Mouse (Mus musculus): ENCODE results near the gene Gm42906. TPM values are rescaled to one million over a fixed set of nuclear protein-coding genes. Genes with fewer than 3 reads are reported as not detected.

Gene Gm42906
- polyA plus RNA-seq, 1 experiment, result not detected

DNA sequence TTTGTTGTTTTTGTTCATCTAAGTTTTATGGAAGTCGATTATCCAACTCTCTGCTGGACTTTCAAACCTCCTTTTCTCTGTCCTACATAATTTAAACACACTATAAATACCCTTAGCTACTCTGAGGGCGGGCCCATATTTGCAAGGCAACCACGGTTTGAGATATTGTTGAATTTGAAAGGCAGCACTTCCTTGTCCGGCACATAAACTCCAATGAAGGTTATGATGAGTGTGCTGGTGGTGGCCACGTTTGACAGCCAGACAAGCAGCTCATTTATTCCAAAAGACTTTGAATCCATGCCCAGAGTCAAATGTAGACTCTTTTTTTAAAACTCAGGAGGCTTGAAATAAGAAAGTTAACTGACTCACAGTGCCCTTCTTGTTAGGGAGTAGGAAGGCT is 33.3 kb downstream of the Gm42906 start:
- TF ChIP-seq CTCF (conservative IDR thresholded peaks at IDR 0.05; ENCODE audit: insufficient read depth, insufficient read length, low read depth, low read length) (no peak), POLR2A (IDR thresholded peaks at IDR 0.05; ENCODE audit: low read depth, low read length) (no peak)
- 50% methylated on average over 5 of the region's 5 CpGs for whole genome bisulfite sequencing
- Histone ChIP-seq H3K36me3 (ENCODE audit: control insufficient read depth, insufficient read depth, low read length) (no peaks in the 10 kb centered on the region), H3K27ac (ENCODE audit: insufficient read depth, low read depth, low read length) (no peak overlapping the region), H3K4me1 (ENCODE audit: control insufficient read depth, insufficient read depth, low read length) (no peaks in the 10 kb centered on the region), H3K4me3 (ENCODE audit: insufficient read depth, low read depth, low read length) (no peak overlapping the region), H3K27me3 (replicated peaks; ENCODE audit: control insufficient read depth, insufficient read depth, low read length) (no peaks in the 10 kb centered on the region)
- DNase-seq, result no peak

GRCm38 (mm10) chr5:151393821-151394662 is 33.9 kb downstream of the Gm42906 start:
- Histone ChIP-seq H3K4me3 (ENCODE audit: insufficient read depth, low read depth, low read length) (no peak overlapping the region), H3K4me1 (ENCODE audit: control insufficient read depth, insufficient read depth, low read length) (no peaks in the 10 kb centered on the region), H3K36me3 (ENCODE audit: control insufficient read depth, insufficient read depth, low read length) (no peaks in the 10 kb centered on the region), H3K27me3 (replicated peaks; ENCODE audit: control insufficient read depth, insufficient read depth, low read length) (no peaks in the 10 kb centered on the region), H3K27ac (ENCODE audit: insufficient read depth, low read depth, low read length) (no peak overlapping the region)
- no peak for TF ChIP-seq CTCF (conservative IDR thresholded peaks at IDR 0.05; ENCODE audit: insufficient read depth, insufficient read length, low read depth, low read length)
- no peak for TF ChIP-seq POLR2A (IDR thresholded peaks at IDR 0.05; ENCODE audit: low read depth, low read length)
- no peak for DNase-seq
- WGBS, result 56% methylated on average over 7 of the region's 7 CpGs

DNA sequence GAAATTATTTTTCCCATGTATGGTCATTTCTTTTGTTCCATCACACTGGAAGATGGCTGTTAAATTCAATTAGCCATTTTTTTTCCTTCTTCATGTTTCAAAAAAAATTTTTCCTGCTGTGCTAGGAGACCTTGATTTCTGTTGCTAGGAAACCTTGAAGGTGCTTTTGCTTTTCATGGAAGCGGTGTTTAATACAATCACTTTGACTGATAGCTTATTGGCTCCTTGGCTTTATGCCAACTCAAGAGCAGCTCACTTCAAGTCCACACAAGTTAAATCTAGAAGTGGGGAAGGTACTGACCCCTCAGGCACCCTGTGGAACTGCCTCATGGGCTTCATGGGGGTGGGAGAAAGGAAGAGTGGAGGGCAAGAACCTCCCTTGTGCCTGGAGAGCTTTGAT is 38.1 kb downstream of the Gm42906 start:
- Histone ChIP-seq H3K4me1 (ENCODE audit: control insufficient read depth, insufficient read depth, low read length) (no peaks in the 10 kb centered on the region), H3K36me3 (ENCODE audit: control insufficient read depth, insufficient read depth, low read length) (no peaks in the 10 kb centered on the region), H3K27ac (ENCODE audit: insufficient read depth, low read depth, low read length) (no peak overlapping the region), H3K27me3 (replicated peaks; ENCODE audit: control insufficient read depth, insufficient read depth, low read length) (no peaks in the 10 kb centered on the region), H3K4me3 (ENCODE audit: insufficient read depth, low read depth, low read length) (no peak overlapping the region)
- no peak for TF ChIP-seq CTCF (conservative IDR thresholded peaks at IDR 0.05; ENCODE audit: insufficient read depth, insufficient read length, low read depth, low read length)
- no peak for TF ChIP-seq POLR2A (IDR thresholded peaks at IDR 0.05; ENCODE audit: low read depth, low read length)
- 73% methylated on average over 1 of the region's 1 CpGs for WGBS
- DNase-seq, result no peak

DNA sequence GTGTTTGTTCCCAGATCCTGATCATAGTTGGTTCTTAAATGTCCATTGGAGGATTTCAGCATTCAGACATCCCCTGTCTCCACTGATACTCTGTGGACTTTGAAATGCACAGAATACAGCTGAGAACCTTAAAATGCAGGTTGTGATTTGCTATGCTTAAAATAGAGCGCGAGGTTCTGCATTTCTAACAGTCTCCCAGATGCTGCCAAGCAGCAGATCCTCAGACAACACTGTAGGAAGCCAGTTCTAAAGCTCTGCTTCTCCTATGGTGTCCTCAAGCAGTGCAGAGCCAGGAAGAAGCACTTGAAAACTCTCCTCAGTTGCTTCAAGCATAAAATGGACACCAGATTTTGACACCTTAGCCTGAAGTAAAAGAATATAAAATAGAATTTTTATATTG is 48.1 kb downstream of the Gm42906 start:
- H3K4me3 ChIP-seq (ENCODE audit: insufficient read depth, low read depth, low read length), result no peak overlapping the region
- DNase-seq, result no peak
- 75% methylated on average over 2 of the region's 2 CpGs for WGBS

DNA sequence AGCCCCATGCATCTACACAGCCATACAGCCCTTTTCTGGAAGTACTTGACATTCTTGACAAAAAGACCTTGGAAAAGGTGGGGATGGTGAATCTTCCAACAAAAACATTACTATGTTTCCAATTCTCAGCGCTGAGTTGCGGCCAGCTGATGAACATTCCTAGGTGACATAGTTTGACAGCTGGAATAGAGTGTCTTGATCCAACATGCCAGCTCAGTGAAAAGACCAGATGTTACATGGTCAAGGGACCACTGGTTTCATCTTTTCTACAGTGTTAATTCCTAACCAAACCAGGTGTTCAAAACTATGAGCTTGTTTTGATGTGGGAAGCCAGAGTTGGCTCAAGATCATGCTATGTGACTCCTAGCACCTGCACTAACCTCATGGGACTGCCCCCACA is 48.8 kb downstream of the Gm42906 start:
- WGBS, result 81% methylated on average over 2 of the region's 2 CpGs
- Histone ChIP-seq H3K4me3 (ENCODE audit: insufficient read depth, low read depth, low read length) (no peak overlapping the region), H3K4me1 (ENCODE audit: control insufficient read depth, insufficient read depth, low read length) (no peaks in the 10 kb centered on the region), H3K27ac (ENCODE audit: insufficient read depth, low read depth, low read length) (no peak overlapping the region), H3K36me3 (ENCODE audit: control insufficient read depth, insufficient read depth, low read length) (no peaks in the 10 kb centered on the region), H3K27me3 (replicated peaks; ENCODE audit: control insufficient read depth, insufficient read depth, low read length) (no peaks in the 10 kb centered on the region)
- TF ChIP-seq POLR2A (IDR thresholded peaks at IDR 0.05; ENCODE audit: low read depth, low read length) (no peak), CTCF (conservative IDR thresholded peaks at IDR 0.05; ENCODE audit: insufficient read depth, insufficient read length, low read depth, low read length) (no peak)
- no peak for DNase-seq

More for the DNA sequence above, 48.1 kb downstream of the Gm42906 start:
- no peaks in the 10 kb centered on the region for H3K27me3 ChIP-seq (replicated peaks; ENCODE audit: control insufficient read depth, insufficient read depth, low read length)
- H3K27ac ChIP-seq (ENCODE audit: insufficient read depth, low read depth, low read length), result no peak overlapping the region
- H3K4me1 ChIP-seq (ENCODE audit: control insufficient read depth, insufficient read depth, low read length), result no peaks in the 10 kb centered on the region
- no peak for TF ChIP-seq CTCF (conservative IDR thresholded peaks at IDR 0.05; ENCODE audit: insufficient read depth, insufficient read length, low read depth, low read length)
- TF ChIP-seq POLR2A (IDR thresholded peaks at IDR 0.05; ENCODE audit: low read depth, low read length), result no peak
- H3K36me3 ChIP-seq (ENCODE audit: control insufficient read depth, insufficient read depth, low read length), result no peaks in the 10 kb centered on the region

GRCm38 (mm10) chr5:151376931-151377330 is 51.0 kb downstream of the Gm42906 start:
- TF ChIP-seq CTCF (conservative IDR thresholded peaks at IDR 0.05; ENCODE audit: insufficient read depth, insufficient read length, low read depth, low read length), result no peak
- Histone ChIP-seq H3K27ac (ENCODE audit: insufficient read depth, low read depth, low read length) (no peak overlapping the region), H3K27me3 (replicated peaks; ENCODE audit: control insufficient read depth, insufficient read depth, low read length) (no peaks in the 10 kb centered on the region), H3K36me3 (ENCODE audit: control insufficient read depth, insufficient read depth, low read length) (no peaks in the 10 kb centered on the region), H3K4me3 (ENCODE audit: insufficient read depth, low read depth, low read length) (no peak overlapping the region), H3K4me1 (ENCODE audit: control insufficient read depth, insufficient read depth, low read length) (no peaks in the 10 kb centered on the region)
- DNase-seq, result peak; percentile 10
- WGBS, result 57% methylated on average over 4 of the region's 4 CpGs

GRCm38 (mm10) chr5:151374825-151375224 is 53.1 kb downstream of the Gm42906 start:
- Histone ChIP-seq H3K4me3 (ENCODE audit: insufficient read depth, low read depth, low read length) (no peak overlapping the region), H3K27me3 (replicated peaks; ENCODE audit: control insufficient read depth, insufficient read depth, low read length) (no peaks in the 10 kb centered on the region), H3K4me1 (ENCODE audit: control insufficient read depth, insufficient read depth, low read length) (no peaks in the 10 kb centered on the region), H3K27ac (ENCODE audit: insufficient read depth, low read depth, low read length) (no peak overlapping the region), H3K36me3 (ENCODE audit: control insufficient read depth, insufficient read depth, low read length) (no peaks in the 10 kb centered on the region)
- no peak for DNase-seq
- TF ChIP-seq CTCF (conservative IDR thresholded peaks at IDR 0.05; ENCODE audit: insufficient read depth, insufficient read length, low read depth, low read length), result no peak
- TF ChIP-seq POLR2A (IDR thresholded peaks at IDR 0.05; ENCODE audit: low read depth, low read length), result no peak
- 60% methylated on average over 2 of the region's 2 CpGs for WGBS
